Mouse (Mus musculus) ES-E14 (cell line): ENCODE data around the gene Gm5142. TPM values are rescaled to one million over a fixed set of nuclear protein-coding genes. Genes with fewer than 3 reads are reported as not detected.

Experiments used
- DNase-seq: peaks from one replicate; pipeline ENCODE4 v3.0.0-alpha.2; 2013; ENCODE audit warnings: low read depth, low spot score
- H3K27ac ChIP-seq: 2 replicates; pipeline ENCODE4 v1.5.1; 2012; ENCODE audit warnings: low read depth, mild to moderate bottlenecking, low read length, moderate library complexity, mixed read lengths; ENCODE audit not compliant: poor library complexity, insufficient read depth, severe bottlenecking
- H3K36me3 ChIP-seq: 2 replicates; pipeline ENCODE4 v1.6.1; 2012; ENCODE audit warnings: mild to moderate bottlenecking, low read length, moderate library complexity, mixed read lengths; ENCODE audit not compliant: control insufficient read depth, poor library complexity, insufficient read depth, severe bottlenecking
- H3K4me1 ChIP-seq, 2 experiments: fragments of 150-350 bp in 1 of 2; sonication (generic) in 1 of 2; 2 replicates each; pipeline ENCODE4 v1.6.1; 2012; ENCODE audit warnings: low read length in 2 of 2, mild to moderate bottlenecking in 1 of 2, mixed read lengths in 1 of 2; ENCODE audit not compliant: control insufficient read depth in 2 of 2, insufficient read depth in 2 of 2, poor library complexity in 1 of 2
- H3K4me3 ChIP-seq, 2 experiments: fragments of 150-350 bp in 1 of 2; sonication (generic) in 1 of 2; 2 replicates each; pipeline ENCODE4 v1.5.1; 2012; ENCODE audit warnings: low read length in 2 of 2, low read depth in 1 of 2, mild to moderate bottlenecking in 1 of 2, mixed read lengths in 1 of 2; ENCODE audit not compliant: insufficient read depth in 1 of 2, poor library complexity in 1 of 2, severe bottlenecking in 1 of 2
- H3K9ac ChIP-seq: 2 replicates; pipeline ENCODE4 v1.6.1; 2012; ENCODE audit warnings: low read depth, mild to moderate bottlenecking, low read length, mixed read lengths; ENCODE audit not compliant: poor library complexity, insufficient read depth, severe bottlenecking
- H3K9me3 ChIP-seq: fragments of 150-350 bp; sonication (generic); 2 replicates; pipeline ENCODE4 v1.6.1; 2012; ENCODE audit warnings: low read depth, mild to moderate bottlenecking, low read length; ENCODE audit not compliant: control insufficient read depth, insufficient read depth
- CHD2 ChIP-seq: IDR thresholded peaks from 2 replicates; pipeline ENCODE4 v1.6.1; 2014; ENCODE audit warnings: mild to moderate bottlenecking, low read depth, low read length, inconsistent platforms
- HCFC1 ChIP-seq: IDR thresholded peaks from 2 replicates; pipeline ENCODE4 v1.6.1; 2012; ENCODE audit warnings: low read length, inconsistent platforms, borderline replicate concordance; ENCODE audit not compliant: insufficient read depth
- MAFK ChIP-seq: IDR thresholded peaks from 2 replicates; pipeline ENCODE4 v1.6.1; 2014; ENCODE audit warnings: mild to moderate bottlenecking, low read depth, low read length, inconsistent platforms; ENCODE audit not compliant: insufficient read depth
- ZC3H11A ChIP-seq: IDR thresholded peaks from 2 replicates; pipeline ENCODE4 v1.6.1; 2012; ENCODE audit warnings: low read depth, mild to moderate bottlenecking, inconsistent platforms, low read length, borderline replicate concordance
- ZNF384 ChIP-seq: IDR thresholded peaks from 2 replicates; pipeline ENCODE4 v1.6.1; 2012; ENCODE audit warnings: low read depth, low read length, inconsistent platforms
- in situ Hi-C, 2 experiments: fragments of 600-800 bp; cut with MboI; formaldehyde crosslinking; loops; one replicate each; pipeline ENCODE4 v1.15.1; 2025; ENCODE audit warnings: low sequenced_read_pairs in 2 of 2, inconsistent platforms in 1 of 2; ENCODE audit not compliant: unreplicated experiment in 2 of 2
- total RNA-seq: library from RNA; depleted of rRNA; stranded (reverse); fragments of 300-350 nt; gene quantifications from 2 replicates; pipeline ENCODE4 v1.2.3, GENCODE M21; 2012; rRNA removed

Gm5142 gene
- total RNA-seq = not detected in 2 replicates

DNA sequence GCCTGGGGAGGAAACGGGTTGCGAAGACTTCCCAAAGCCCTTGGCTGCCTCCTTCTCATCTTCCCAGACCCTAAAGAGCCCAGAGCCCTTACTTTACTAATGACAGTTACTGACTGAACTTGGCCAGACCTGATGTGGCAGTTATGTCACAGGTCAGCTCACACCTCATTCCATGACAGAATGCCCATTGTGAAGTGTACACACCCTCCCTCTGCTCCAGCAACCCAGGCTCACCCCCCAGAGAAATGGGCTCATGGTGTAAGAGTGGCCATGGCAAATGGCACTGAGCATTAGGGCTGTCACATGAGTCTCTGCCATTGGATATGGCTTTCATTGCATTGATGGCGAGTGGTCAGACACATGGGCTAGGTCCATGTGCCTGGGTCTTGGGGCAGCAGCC lies at the start of gene Gm5142:
Gene Gm5142, minus strand, starts transcription at position 101 of the 400 bp plus-strand sequence.
- no peak within 1 kb of the TSS for H3K9ac ChIP-seq
- no peak within 1 kb of the TSS for H3K4me3 ChIP-seq
- H3K4me1 ChIP-seq = no peaks in the 10 kb centered on the region
- H3K27ac ChIP-seq = no peak within 1 kb of the TSS
- H3K36me3 ChIP-seq = no peaks in the 10 kb centered on the region
- H3K9me3 ChIP-seq = no peaks in the 10 kb centered on the region
- in situ Hi-C loops = no loop called here
- DNase-seq = no peak
- TF ChIP-seq ZNF384 (no peak), CHD2 (no peak), ZC3H11A (no peak), HCFC1 (no peak), MAFK (no peak)

DNA sequence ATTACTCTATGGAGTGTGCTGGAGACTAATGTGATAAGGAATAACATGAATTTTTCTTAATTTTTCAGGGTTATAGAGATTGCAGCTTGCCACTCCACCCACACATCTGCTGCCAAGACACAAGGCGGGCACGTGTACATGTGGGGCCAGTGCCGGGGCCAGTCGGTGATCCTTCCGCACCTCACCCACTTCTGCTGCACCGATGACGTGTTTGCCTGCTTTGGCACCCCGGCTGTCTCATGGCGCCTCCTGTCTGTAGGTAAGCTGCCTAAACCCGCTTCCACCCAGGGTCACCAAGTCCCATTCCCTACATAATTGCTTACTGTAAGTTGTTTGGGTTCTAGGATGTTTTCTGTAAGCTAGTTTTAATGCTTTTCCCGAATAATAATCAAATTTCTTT lies 47.7 kb upstream of the Gm5142 start:
- H3K4me1 ChIP-seq = no peaks in the 10 kb centered on the region
- H3K4me3 ChIP-seq = no peak overlapping the region
- H3K27ac ChIP-seq = no peak overlapping the region
- H3K36me3 ChIP-seq = peaks cover 29% of the 10 kb centered on the region
- no peak for DNase-seq
- in situ Hi-C loops = no loop called here
- H3K9me3 ChIP-seq = no peaks in the 10 kb centered on the region
- no peak for TF ChIP-seq ZNF384
- TF ChIP-seq MAFK = no peak
- TF ChIP-seq HCFC1 = no peak
- TF ChIP-seq CHD2 = no peak
- no peak for TF ChIP-seq ZC3H11A
- no peak overlapping the region for H3K9ac ChIP-seq

DNA sequence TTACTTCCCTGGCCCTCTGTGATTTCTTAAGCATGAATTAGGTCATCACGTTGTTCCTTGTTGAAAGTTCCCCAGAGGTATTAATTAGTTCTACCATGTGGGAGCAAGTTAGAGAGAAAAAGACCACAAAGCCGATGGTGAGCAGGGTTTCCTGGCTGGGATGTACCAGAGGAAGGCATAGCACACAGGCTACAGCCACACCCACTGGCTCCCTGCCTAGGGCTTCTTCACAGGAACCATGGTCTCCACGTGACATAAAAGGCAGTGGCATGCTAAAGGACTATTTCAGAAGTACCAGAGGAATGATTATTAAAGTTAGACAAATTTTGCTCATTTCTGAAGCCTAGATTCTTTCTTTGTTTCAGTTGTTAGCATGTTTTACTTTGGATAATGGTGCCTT lies 40.7 kb upstream of the Gm5142 start:
- in situ Hi-C loops = no loop called here
- Histone ChIP-seq H3K27ac (no peak overlapping the region), H3K36me3 (peaks cover 12% of the 10 kb centered on the region), H3K4me3 (no peak overlapping the region), H3K9ac (no peak overlapping the region), H3K9me3 (no peaks in the 10 kb centered on the region), H3K4me1 (no peaks in the 10 kb centered on the region)
- DNase-seq = no peak
- no peak for TF ChIP-seq HCFC1
- TF ChIP-seq ZC3H11A = no peak
- no peak for TF ChIP-seq ZNF384
- TF ChIP-seq CHD2 = no peak
- TF ChIP-seq MAFK = no peak

DNA sequence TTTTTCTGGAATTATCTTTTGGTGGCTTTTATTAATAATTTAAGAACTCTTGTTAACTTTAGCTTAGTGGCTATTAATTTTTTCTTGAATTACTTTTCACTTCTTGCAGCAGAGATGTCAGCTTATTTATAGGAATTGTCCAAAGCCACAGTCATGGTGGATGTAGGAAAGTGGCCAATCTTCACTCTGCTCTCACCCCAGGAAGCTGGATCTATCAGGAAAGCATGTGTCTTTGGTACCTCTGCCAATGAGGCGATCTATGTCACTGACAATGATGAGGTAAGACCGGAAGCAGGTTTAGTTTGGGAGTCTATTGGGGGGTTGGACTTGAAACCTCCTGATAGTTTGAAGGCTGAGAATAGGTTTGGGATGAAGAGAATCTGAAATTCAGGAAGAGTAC lies 31.3 kb upstream of the Gm5142 start:
- TF ChIP-seq HCFC1 (no peak), ZNF384 (no peak), CHD2 (no peak), MAFK (no peak), ZC3H11A (no peak)

DNA sequence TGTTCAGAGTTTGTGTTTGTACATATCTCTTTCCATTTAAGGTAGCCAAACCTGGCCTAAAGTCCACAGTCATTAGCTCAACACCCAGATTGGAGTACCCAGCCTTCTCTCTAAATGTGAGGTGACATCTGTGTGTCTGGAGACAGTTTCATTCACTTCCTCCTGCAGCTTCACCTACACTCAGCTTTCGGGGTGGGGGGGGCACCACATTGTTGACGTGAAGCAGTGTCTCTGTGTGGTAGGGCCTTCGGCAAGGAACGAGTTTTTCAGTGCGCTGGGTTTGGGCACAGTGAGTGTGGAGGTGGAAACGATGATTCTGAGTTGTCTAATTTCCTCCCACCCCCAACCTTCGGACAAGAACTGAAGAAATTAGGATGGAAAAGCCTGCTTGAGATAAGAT lies 30.5 kb upstream of the Gm5142 start:
- in situ Hi-C loops = no loop called here
- H3K4me3 ChIP-seq = no peak overlapping the region
- peaks cover 2% of the 10 kb centered on the region for H3K36me3 ChIP-seq
- DNase-seq = no peak
- H3K4me1 ChIP-seq = peaks cover 6 to 10% of the 10 kb centered on the region in 2 experiments
- no peak overlapping the region for H3K27ac ChIP-seq
- no peaks in the 10 kb centered on the region for H3K9me3 ChIP-seq
- no peak overlapping the region for H3K9ac ChIP-seq
- TF ChIP-seq CHD2 (no peak), ZC3H11A (no peak), ZNF384 (no peak), MAFK (no peak), HCFC1 (no peak)

More for the DNA sequence above, 31.3 kb upstream of the Gm5142 start:
- Histone ChIP-seq H3K4me3 (no peak overlapping the region), H3K27ac (no peak overlapping the region), H3K4me1 (peaks cover 6 to 10% of the 10 kb centered on the region in 2 experiments), H3K9me3 (no peaks in the 10 kb centered on the region), H3K9ac (no peak overlapping the region), H3K36me3 (peaks cover 2% of the 10 kb centered on the region)
- no peak for DNase-seq
- in situ Hi-C loops = no loop called here
